Mouse (Mus musculus) layer of hippocampus, postnatal 36 days (tissue): Measurements from ENCODE around the gene Ube2l3. TPM values are rescaled to one million over a fixed set of nuclear protein-coding genes. Genes with fewer than 3 reads are reported as not detected.
"Not testable (repeated sequence)": the region's sequence is repeated elsewhere in the genome, so short reads cannot be mapped to it uniquely, and the experiment has no call there.

ENCODE experiments used
- DNase-seq, 2 experiments: peaks; one replicate each; pipeline ENCODE4 v3.0.0; 2022
- total RNA-seq, 2 experiments: library from RNA; stranded (reverse); gene quantifications; 2 replicates each; pipeline ENCODE4 v1.2.3; 2021

Gene Ube2l3
- total RNA-seq: 100 to 1,000 TPM; 157 to 159 TPM

DNA sequence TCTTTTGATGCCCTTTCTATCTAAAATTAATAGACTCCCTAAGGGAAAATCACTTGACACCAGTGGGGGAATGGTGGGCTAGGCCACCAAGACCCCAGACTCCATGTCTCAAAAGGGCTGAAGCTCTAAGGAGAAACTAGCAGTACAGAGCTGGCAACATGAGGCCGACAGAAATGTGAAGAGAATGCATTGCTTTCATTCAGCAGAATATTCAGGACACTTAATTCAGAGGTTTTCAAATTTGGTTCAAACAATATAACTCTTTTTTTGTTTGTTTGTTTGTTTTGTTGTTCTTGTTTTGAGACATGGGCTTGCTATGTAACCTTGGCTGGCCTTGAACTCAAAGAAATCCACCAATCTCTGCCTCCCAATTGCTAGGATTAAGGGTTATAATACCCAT is at the start of gene Ube2l3:
Ube2l3 (minus strand) TSS at position 101 of the 400 bp plus-strand sequence.
- DNase-seq: no peak

- peak in 1 of 2 experiments; percentile 31 for DNase-seq
Measured at GRCm38 (mm10) chr16:17251539-17251938, 49.1 kb upstream of the Ube2l3 start.

DNA sequence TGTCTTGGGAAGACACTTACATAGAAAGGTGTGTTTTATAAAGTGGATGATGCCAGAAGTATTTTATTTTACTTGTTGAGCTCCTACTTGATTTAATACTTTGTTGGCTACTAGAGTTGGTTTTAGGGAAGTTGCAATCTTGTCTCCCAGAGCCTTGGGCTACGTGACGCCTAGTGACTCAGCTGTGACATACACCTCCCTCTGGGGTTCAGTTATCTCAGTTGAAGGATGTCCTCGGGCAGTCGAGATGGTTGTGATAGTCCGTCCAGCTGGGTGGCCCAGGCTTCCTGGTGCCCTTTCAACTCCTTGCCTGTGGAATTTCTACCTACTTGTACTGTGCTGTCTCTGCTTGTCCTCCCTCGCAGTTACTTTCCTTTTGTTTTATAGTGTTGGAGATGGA is 46.7 kb upstream of the Ube2l3 start:
- DNase-seq: no peak

DNA sequence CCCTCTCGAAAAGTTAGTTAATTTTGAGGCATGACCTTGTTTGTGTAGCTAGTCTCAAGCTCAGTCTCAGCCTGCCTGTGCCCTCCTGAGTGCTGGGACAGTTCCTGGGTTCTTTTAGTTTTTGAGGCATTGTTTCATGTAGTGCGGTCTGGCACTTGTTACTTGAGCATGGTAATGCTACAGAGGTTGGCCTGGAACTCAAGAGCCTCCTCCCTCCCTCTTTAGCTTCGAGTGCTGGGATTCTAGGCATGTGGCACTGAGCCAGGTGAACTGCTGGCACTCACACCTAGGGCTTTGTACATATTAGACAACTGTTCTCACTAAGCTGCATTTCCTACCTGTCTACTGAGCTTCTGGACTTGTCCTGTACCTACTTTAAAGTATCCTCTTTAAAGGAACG is 45.3 kb upstream of the Ube2l3 start:
- DNase-seq: no peak

DNA sequence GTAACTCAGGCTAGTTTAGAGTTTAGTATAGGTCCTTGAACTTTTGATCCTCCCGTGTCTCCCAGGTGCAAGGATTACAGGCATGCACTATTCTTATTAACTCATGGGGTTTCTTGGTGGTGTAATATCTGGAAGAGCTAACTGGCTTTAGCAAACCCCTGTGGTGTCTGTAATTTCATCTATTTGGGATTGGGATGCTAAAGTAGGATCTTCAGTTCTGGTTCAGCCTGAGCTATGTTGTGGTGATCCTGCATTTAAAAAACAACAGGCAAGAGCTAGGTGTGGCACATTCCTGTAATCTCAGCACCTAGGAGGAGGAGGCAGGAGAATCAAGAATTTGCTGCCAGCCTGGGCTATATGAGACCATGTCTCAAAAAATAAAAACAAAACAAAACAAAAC is 42.5 kb upstream of the Ube2l3 start:
- no peak for DNase-seq

GRCm38 (mm10) chr16:17243731-17244130 is 41.3 kb upstream of the Ube2l3 start:
- no peak for DNase-seq

GRCm38 (mm10) chr16:17239409-17239808 is 37.0 kb upstream of the Ube2l3 start:
- no peak for DNase-seq

- no peak for DNase-seq
Measured at GRCm38 (mm10) chr16:17237634-17238033, 35.2 kb upstream of the Ube2l3 start.

- DNase-seq: no peak
Measured at GRCm38 (mm10) chr16:17234916-17235665, 32.6 kb upstream of the Ube2l3 start.

DNA sequence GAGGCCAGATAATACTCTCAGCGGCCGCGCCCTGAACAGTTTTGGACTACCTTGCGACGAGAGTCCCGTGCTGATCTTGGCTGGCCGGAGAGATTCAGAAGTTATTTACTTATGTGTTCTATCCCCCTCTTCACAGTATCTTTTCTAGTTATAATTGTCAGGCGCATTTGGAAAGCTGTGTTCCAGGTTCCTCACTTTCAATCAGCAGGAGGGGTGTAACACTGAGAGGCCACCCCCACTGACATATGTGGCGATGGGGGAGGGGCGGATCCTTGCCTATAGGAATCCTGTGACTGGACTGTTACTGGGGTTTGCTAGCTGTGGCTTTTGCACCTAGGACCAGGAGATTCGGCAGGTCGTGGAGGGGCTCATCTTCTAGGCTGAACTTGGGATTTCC is 32.0 kb upstream of the Ube2l3 start:
- DNase-seq: peak; percentile 18 to 26

- peak; percentile 37 to 49 for DNase-seq
Measured at GRCm38 (mm10) chr16:17233702-17234498, 31.5 kb upstream of the Ube2l3 start.

DNA sequence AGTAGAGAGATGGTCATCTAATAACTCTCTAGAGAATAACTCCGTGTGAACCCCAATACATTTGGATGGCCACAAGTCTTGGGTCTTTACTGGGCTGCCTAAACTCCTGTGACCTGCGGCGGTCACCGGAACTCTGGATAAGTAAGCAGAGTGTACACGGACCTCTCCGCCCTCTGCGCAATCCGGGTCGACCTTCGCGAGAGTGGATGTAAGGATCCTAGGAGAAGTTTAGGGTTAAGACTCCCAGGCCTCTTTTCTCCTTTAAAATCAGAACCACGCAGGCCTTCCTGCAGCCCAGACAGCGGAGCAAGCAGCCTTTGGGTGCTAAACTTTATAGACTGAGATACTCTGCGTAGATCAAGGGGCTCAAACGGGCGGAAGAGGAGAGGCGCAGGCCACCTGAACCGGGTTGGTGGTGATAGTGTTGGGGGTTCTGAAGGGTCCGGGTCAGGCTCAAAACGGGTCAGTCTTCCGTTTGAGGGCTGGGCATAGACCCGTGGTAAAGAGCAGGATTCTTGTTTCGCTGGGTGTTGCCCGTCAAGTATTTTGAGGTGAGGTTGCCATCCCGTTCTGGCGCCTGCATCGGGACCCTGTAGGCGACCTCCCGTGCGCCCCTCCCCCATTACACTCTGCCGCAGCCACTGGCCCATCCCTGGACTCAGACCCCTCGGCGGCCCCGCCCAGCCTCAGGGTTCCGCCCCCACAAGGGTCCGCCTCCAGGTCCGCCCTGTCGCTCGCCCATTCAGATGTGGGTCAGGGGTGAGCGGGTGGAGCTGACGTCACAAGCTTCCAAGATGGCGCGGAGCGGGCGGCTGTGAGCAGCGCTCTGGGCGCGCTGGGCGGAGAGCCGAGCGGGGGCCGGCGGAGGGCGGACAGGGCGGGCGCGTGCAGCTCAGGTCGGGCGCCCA is 30.6 kb upstream of the Ube2l3 start, which contains the start of gene Hic2:
Hic2 (plus strand) TSS at position 779 of the 908 bp plus-strand sequence.
- peak; percentile 89 to 90 for DNase-seq

DNA sequence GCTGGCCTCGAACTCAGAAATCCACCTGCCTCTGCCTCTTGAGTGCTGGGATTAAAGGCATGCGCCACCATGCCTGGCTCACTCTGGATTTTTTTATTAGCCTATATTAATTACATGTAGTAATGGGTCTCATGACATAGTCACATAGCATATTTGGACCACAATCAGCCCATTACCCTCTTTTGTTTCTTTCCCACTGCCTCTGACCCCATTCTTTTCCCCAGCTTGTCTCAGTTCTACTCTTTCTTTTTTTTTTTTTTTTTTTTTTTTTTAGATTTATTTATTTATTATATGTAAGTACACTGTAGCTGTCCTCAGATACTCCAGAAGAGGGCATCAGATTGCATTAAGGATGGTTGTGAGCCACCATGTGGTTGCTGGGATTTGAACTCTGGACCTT is 29.1 kb upstream of the Ube2l3 start:
- DNase-seq: not testable (repeated sequence)

DNA sequence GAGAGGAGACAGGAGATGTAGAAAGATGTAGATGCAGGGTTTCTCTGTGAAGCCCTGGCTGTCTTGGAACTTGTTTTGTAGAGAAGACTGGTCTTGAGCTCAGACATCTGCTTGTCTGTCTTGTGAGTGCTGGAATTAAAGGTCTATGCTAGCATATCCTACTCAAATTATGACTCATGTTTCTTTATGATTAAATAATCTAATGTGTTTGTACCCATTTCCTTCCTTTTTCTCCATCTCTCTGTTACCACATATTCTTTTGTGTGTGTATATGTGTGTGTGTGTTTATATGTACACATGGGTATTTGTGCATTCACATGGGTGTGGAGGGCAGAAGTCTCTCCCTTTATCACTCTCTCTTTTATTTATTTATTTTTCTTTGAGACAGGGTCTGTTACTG is 24.0 kb upstream of the Ube2l3 start:
- no peak for DNase-seq

DNA sequence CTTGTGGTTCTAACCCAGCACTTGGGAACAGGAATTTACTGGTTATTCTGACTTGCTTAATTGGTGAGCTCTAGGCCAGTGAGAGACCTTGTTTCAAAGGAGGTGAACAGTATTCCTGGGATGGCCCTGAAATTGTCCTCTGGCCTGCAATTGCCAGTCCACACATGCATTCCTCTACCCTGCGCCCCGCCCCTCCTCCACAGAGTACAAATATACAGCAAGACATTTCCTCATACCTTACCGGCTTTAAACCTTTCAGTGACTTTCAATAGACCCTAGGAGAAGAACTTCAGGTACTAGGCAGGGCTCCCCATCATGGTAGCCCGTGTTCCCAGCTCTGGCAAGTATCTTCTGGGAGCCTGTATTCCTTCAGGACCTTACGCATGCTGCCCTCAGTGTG is 23.1 kb upstream of the Ube2l3 start:
- no peak for DNase-seq

GRCm38 (mm10) chr16:17222197-17222596 is 19.7 kb upstream of the Ube2l3 start:
- peak; percentile 93 to 97 for DNase-seq

DNA sequence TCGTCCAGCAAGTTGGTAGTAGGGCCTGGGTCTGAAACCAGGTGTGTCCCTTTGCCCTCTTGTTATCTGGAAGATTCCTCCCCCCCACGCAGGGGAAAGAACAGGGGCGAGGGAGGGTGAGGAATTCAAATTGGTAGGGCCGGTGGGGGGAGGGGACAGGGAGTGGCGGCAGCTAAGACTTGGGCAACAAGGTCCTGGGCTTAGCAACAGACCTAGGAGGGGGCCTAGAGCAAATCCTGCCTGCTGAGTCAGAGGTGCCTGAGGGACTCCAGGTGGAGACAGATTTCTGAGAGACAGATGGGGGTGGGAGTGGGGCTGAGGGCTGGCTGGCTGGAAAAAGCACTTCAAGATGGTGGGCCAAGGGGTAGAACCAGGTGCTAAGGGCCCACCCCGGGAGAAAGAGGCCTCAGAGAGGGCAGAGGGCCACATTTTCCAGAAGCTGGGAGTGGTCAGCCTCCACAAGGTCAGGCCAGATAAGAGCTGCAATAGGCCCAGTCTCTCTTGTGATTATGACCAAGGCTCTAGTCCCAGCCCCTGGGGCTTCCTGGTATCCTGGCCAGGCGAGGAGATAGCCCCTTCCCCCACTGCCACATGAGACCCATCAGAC is 17.8 kb upstream of the Ube2l3 start:
- DNase-seq: no peak

- no peak for DNase-seq
Measured at GRCm38 (mm10) chr16:17216934-17217633, 14.6 kb upstream of the Ube2l3 start.

DNA sequence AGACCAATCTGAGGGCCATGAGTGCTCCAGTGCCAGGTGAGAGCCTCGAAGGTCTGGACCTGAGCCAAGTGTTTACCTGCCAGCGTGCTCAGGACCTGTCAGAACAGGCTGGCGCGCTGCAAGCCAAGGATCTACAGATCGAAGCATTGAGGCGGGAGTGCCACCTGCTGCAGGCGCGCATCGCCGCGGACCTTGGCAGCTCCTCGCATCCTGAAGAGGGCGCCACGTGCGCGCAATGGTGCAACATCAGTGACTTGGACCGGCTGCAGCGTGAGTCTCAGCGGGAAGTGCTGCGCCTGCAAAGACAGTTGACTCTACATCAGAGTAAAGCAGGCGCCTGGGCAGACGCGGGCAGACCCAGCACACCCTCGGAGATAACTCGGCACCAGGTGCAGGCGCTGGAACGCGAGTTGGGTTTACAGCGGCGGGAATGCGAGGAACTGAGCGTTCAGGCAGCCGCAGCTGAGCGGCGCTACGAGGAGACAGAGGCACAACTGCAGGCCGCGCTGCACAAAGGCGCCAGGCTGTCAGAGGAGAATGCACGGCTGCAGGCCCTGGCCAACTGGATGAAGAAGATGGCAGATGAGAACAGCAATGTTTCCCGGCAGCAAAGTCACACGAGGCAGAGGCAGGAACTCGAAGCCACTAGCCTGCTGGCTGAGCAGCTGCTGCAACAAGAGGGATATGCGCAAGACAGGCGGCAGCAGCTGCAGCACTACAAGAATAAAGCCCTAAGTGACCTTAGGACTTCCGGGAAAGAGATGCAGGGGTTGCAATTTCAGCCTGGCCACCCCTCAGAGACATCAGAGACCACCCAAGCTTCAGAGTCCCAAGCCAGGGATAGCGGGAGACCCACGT is 7.8 kb upstream of the Ube2l3 start:
- DNase-seq: peak; percentile 82 to 86

- no peak for DNase-seq
Measured at GRCm38 (mm10) chr16:17209404-17209960, 7.0 kb upstream of the Ube2l3 start.
